Mouse (Mus musculus): ENCODE data around the gene Gstp3. TPM values are rescaled to one million over a fixed set of nuclear protein-coding genes. Genes with fewer than 3 reads are reported as not detected.
A peak's percentile ranks its signal among the peaks of the same experiment; 100 is the strongest.

The Gstp3 gene
- polyA plus RNA-seq, 1 experiment from 2014 or later = not detected

- DNase-seq (ENCODE audit: low spot score) (peak; percentile 59), ATAC-seq (ENCODE audit: low FRiP score) (no peak; the same call in 1 of the 2 replicates)
- H3K4me2 ChIP-seq (replicated peaks) = peak overlapping the region; percentile 86
- peak overlapping the region; percentile 64 for H3K4me3 ChIP-seq (replicated peaks; ENCODE audit: low read length)
- H3K36me3 ChIP-seq (replicated peaks; ENCODE audit: control insufficient read depth, insufficient read depth) = peaks cover 11% of the 10 kb centered on the region
- H3K9ac ChIP-seq = peak overlapping the region; percentile 75
- under 1% methylated on average over 52 of the region's 52 CpGs for WGBS
- peaks cover 48% of the 10 kb centered on the region for H3K4me1 ChIP-seq (replicated peaks; ENCODE audit: control insufficient read depth, insufficient read depth, low read length)
- peaks cover 9% of the 10 kb centered on the region; the same call in 1 of the 2 replicates for H3K27me3 ChIP-seq (ENCODE audit: control insufficient read depth, insufficient read depth, low read length)
- H3K9me3 ChIP-seq (ENCODE audit: control insufficient read depth, low read length) = no peaks in the 10 kb centered on the region
- H3K27ac ChIP-seq = peak overlapping the region; percentile 53
Measured at GRCm38 (mm10) chr19:4100718-4101261, 41.4 kb upstream of the Gstp3 start.

DNA sequence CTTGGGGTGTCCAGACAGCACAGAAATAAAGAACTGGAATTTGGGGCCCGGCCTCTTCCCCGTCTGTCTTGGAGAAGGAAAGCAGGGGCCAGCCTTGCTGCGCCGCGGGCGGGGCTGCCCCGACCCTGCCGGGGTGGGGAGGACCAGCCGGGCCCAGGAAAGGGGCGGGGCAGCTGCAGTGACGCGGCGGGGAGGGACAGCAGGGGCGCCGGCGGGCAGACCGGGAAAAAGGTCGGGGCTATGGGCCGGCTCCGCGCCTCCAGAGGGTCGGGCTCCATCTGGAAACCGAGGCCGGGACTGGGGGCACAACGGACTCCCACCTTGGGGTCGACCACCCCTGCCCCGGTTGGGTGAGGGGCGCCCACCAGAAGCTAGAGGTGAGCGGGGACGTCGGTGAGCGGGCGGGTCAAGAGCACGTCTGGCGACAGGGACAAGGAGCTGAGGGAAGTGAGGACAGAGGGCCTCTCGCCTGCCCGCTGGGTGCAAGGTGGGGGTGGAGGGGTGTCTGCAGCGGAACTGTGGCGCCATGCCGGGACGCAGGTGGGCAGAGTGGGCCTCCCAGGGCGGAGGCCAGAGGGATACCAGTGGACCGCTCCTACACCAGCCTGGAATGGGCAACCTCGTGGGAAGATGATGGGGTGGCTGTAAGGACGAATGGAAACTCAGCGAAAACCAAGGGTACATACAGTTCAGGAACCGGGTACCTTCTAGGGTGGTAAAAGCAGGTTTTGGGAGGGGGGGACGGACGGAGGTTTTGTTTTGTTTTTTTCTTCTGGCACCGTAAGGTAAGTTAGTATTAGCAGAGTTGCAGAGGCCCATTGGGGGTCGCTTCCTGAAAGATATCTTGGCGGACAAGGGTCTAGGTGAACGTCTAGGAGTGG lies 40.7 kb upstream of the Gstp3 start, which contains the start of gene Pitpnm1:
TSS of gene Pitpnm1 (plus strand) at position 162 of the 881 bp plus-strand sequence.
- Histone ChIP-seq H3K36me3 (replicated peaks; ENCODE audit: control insufficient read depth, insufficient read depth) (peaks cover 5% of the 10 kb centered on the region), H3K4me1 (replicated peaks; ENCODE audit: control insufficient read depth, insufficient read depth, low read length) (peaks cover 48% of the 10 kb centered on the region), H3K27me3 (ENCODE audit: control insufficient read depth, insufficient read depth, low read length) (peaks cover 9% of the 10 kb centered on the region; the same call in 1 of the 2 replicates), H3K4me2 (replicated peaks) (peak within 1 kb of the TSS; percentile 86), H3K9me3 (ENCODE audit: control insufficient read depth, low read length) (no peaks in the 10 kb centered on the region), H3K4me3 (replicated peaks; ENCODE audit: low read length) (peak within 1 kb of the TSS; percentile 64), H3K9ac (peak within 1 kb of the TSS; percentile 75), H3K27ac (peak within 1 kb of the TSS; percentile 53)
- no peak for DNase-seq (ENCODE audit: low spot score)
- no peak for ATAC-seq (ENCODE audit: low FRiP score)
- under 1% methylated on average over 52 of the region's 53 CpGs for WGBS

DNA sequence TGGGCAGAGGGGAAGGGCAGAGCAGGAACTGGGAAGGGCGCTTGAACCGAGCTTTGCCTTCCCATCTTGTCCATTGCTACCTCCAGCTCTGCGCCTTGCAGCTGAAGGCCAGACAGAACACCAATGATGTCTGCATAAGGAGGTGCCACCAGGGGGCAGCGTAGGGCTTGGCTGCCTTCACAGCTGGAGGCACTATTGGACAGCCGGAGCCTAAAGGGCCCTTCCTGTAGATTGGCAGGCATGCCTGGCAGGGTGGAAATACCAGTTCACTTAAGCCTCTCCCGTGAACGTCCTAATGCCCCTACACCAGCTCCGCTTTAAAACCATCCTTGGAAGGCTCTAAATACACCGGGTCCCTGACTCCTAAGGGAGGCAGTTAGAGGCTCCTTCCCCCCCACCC lies 39.7 kb upstream of the Gstp3 start:
- Histone ChIP-seq H3K4me3 (replicated peaks; ENCODE audit: low read length) (no peak overlapping the region), H3K4me1 (replicated peaks; ENCODE audit: control insufficient read depth, insufficient read depth, low read length) (peaks cover 48% of the 10 kb centered on the region), H3K27me3 (ENCODE audit: control insufficient read depth, insufficient read depth, low read length) (peaks cover 9% of the 10 kb centered on the region; the same call in 1 of the 2 replicates), H3K36me3 (replicated peaks; ENCODE audit: control insufficient read depth, insufficient read depth) (peaks cover 5% of the 10 kb centered on the region), H3K9me3 (ENCODE audit: control insufficient read depth, low read length) (no peaks in the 10 kb centered on the region), H3K27ac (no peak overlapping the region), H3K9ac (no peak overlapping the region), H3K4me2 (replicated peaks) (peak overlapping the region; percentile 86; the same call in 1 of the 2 replicates)
- ATAC-seq (ENCODE audit: low FRiP score) (no peak), DNase-seq (ENCODE audit: low spot score) (peak; percentile 87)
- WGBS = 15% methylated on average over 9 of the region's 9 CpGs

DNA sequence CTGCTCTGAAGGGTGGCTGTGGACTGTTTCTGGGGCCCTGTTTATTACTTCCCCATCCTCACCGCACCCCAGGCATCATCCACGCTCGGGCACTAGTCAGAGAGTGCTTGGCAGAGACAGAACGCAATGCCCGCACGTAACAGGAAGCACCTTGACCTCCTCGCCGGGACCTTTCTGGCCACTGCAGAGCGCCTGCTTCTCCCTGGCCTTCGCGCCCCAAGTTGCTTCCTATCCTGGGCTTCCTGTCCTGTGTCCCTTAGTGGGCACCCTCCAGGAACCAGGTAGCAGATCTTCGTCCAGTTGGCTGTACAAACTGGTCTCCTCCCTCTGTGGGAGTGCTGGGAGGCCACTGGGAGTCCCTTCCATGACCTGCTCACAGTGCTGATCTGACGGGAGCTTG lies 39.1 kb upstream of the Gstp3 start:
- Histone ChIP-seq H3K4me1 (replicated peaks; ENCODE audit: control insufficient read depth, insufficient read depth, low read length) (peaks cover 48% of the 10 kb centered on the region), H3K27me3 (ENCODE audit: control insufficient read depth, insufficient read depth, low read length) (peaks cover 9% of the 10 kb centered on the region; the same call in 1 of the 2 replicates), H3K9ac (no peak overlapping the region), H3K36me3 (replicated peaks; ENCODE audit: control insufficient read depth, insufficient read depth) (peaks cover 4% of the 10 kb centered on the region), H3K4me2 (replicated peaks) (no peak overlapping the region), H3K9me3 (ENCODE audit: control insufficient read depth, low read length) (no peaks in the 10 kb centered on the region), H3K4me3 (replicated peaks; ENCODE audit: low read length) (no peak overlapping the region), H3K27ac (no peak overlapping the region)
- DNase-seq (ENCODE audit: low spot score) = no peak
- ATAC-seq (ENCODE audit: low FRiP score) = no peak
- WGBS = 90% methylated on average over 13 of the region's 13 CpGs

- peak overlapping the region; percentile 73 for H3K4me2 ChIP-seq (replicated peaks)
- peak overlapping the region; percentile 66 for H3K4me3 ChIP-seq (replicated peaks; ENCODE audit: low read length)
- H3K9ac ChIP-seq = peak overlapping the region; percentile 53
- no peaks in the 10 kb centered on the region for H3K9me3 ChIP-seq (ENCODE audit: control insufficient read depth, low read length)
- peaks cover 48% of the 10 kb centered on the region for H3K4me1 ChIP-seq (replicated peaks; ENCODE audit: control insufficient read depth, insufficient read depth, low read length)
- no peak for ATAC-seq (ENCODE audit: low FRiP score)
- H3K27me3 ChIP-seq (ENCODE audit: control insufficient read depth, insufficient read depth, low read length) = peaks cover 9% of the 10 kb centered on the region; the same call in 1 of the 2 replicates
- H3K36me3 ChIP-seq (replicated peaks; ENCODE audit: control insufficient read depth, insufficient read depth) = no peaks in the 10 kb centered on the region
- no peak for DNase-seq (ENCODE audit: low spot score)
- 2% methylated on average over 21 of the region's 21 CpGs for WGBS
- H3K27ac ChIP-seq = no peak overlapping the region
Measured at GRCm38 (mm10) chr19:4097441-4097825, 38.1 kb upstream of the Gstp3 start.

DNA sequence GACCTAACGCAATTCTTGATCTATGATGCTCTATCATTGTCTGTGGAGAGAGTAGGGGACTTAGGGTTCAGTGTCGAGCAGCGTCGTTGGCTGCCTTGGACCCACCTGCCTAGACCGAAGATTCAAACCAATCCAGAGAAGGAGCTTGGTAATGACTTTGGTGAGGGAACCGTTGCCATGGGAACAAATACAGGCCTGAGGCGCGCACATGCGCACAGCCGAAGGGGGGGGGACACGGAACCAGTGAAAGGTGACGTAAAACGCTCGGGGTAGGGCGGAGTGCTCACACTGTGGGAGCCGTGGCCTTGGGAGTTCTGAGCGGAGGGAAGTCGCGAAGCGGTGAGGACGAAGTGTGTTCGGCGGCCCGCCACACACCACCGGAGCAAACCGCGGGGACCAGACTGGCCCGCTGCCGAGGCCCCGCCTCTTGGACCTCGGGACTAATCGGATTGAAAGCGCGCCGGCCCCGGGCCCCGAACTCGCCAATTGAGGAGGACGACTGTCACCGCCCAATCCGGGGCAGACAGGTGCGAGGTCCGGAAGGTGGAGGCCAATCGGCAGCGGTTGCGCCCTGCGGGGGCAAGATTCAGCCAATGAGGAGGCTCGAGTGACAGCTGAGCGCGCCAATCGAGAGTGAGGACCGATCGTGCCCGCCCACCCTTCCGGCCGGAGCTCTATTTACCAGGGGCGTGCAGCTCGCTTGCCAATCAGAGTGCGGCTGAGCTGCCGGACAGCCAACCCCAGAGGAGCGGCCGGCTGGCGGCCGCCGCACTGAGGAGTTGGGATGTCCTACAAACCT lies 37.5 kb upstream of the Gstp3 start, which contains the start of gene Cdk2ap2:
TSS of gene Cdk2ap2 (plus strand) at position 541 of the 799 bp plus-strand sequence.
- H3K36me3 ChIP-seq (replicated peaks; ENCODE audit: control insufficient read depth, insufficient read depth) = no peaks in the 10 kb centered on the region
- peak within 1 kb of the TSS; percentile 60 for H3K9ac ChIP-seq
- H3K4me3 ChIP-seq (replicated peaks; ENCODE audit: low read length) = peak within 1 kb of the TSS; percentile 66
- peaks cover 7% of the 10 kb centered on the region; the same call in 1 of the 2 replicates for H3K27me3 ChIP-seq (ENCODE audit: control insufficient read depth, insufficient read depth, low read length)
- under 1% methylated on average over 65 of the region's 65 CpGs for WGBS
- peak within 1 kb of the TSS; percentile 89 for H3K27ac ChIP-seq
- H3K9me3 ChIP-seq (ENCODE audit: control insufficient read depth, low read length) = no peaks in the 10 kb centered on the region
- peak within 1 kb of the TSS; percentile 73 for H3K4me2 ChIP-seq (replicated peaks)
- ATAC-seq (ENCODE audit: low FRiP score) = peak; percentile 94
- DNase-seq (ENCODE audit: low spot score) = peak; percentile 99
- peaks cover 45% of the 10 kb centered on the region for H3K4me1 ChIP-seq (replicated peaks; ENCODE audit: control insufficient read depth, insufficient read depth, low read length)

DNA sequence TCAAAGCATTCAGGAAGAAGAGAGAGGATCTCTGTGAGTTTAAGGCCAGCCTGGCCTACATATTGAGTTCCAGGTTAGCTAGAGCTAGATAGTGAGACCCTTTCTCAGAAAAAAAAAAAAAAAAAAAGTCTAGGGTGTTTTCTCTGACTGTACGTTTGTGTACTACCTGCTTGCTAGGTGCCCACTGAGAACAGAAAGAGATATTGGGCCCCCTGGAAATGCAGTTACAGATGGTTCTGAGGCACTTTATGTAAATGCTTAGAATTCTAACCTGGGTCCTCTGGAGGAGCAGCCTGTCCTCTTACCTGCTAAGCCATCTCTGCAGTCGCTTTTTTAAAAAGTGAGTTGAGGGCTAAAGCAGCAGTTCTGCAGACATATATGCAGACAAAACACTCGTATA lies 36.4 kb upstream of the Gstp3 start:
- ATAC-seq (ENCODE audit: low FRiP score) (no peak), DNase-seq (ENCODE audit: low spot score) (no peak)
- Histone ChIP-seq H3K9me3 (ENCODE audit: control insufficient read depth, low read length) (no peaks in the 10 kb centered on the region), H3K9ac (no peak overlapping the region), H3K27ac (0 out of 2 replicates have a peak overlapping the region, but pooled peaks have one; percentile 89), H3K4me3 (replicated peaks; ENCODE audit: low read length) (peak overlapping the region; percentile 66; the same call in 1 of the 2 replicates), H3K4me2 (replicated peaks) (peak overlapping the region; percentile 73), H3K4me1 (replicated peaks; ENCODE audit: control insufficient read depth, insufficient read depth, low read length) (peaks cover 38% of the 10 kb centered on the region), H3K27me3 (ENCODE audit: control insufficient read depth, insufficient read depth, low read length) (no peaks in the 10 kb centered on the region), H3K36me3 (replicated peaks; ENCODE audit: control insufficient read depth, insufficient read depth) (no peaks in the 10 kb centered on the region)
- WGBS = 68% methylated on average over 3 of the region's 3 CpGs

- WGBS = 78% methylated on average over 5 of the region's 5 CpGs
- H3K9ac ChIP-seq = no peak overlapping the region
- no peak overlapping the region for H3K27ac ChIP-seq
- H3K36me3 ChIP-seq (replicated peaks; ENCODE audit: control insufficient read depth, insufficient read depth) = no peaks in the 10 kb centered on the region
- no peaks in the 10 kb centered on the region for H3K27me3 ChIP-seq (ENCODE audit: control insufficient read depth, insufficient read depth, low read length)
- H3K9me3 ChIP-seq (ENCODE audit: control insufficient read depth, low read length) = no peaks in the 10 kb centered on the region
- no peak for ATAC-seq (ENCODE audit: low FRiP score)
- no peak overlapping the region for H3K4me3 ChIP-seq (replicated peaks; ENCODE audit: low read length)
- H3K4me2 ChIP-seq (replicated peaks) = no peak overlapping the region
- no peak for DNase-seq (ENCODE audit: low spot score)
- H3K4me1 ChIP-seq (replicated peaks; ENCODE audit: control insufficient read depth, insufficient read depth, low read length) = peaks cover 29% of the 10 kb centered on the region
Measured at GRCm38 (mm10) chr19:4094774-4095303, 35.5 kb upstream of the Gstp3 start.

All from hindbrain, embryonic 14.5 days (tissue).